Mouse (Mus musculus): Measurements from ENCODE around the gene Sp4. TPM values are rescaled to one million over a fixed set of nuclear protein-coding genes. Genes with fewer than 3 reads are reported as not detected.

Sp4 gene
- polyA plus RNA-seq, 1 experiment from 2014 or later, result 11.1 TPM

DNA sequence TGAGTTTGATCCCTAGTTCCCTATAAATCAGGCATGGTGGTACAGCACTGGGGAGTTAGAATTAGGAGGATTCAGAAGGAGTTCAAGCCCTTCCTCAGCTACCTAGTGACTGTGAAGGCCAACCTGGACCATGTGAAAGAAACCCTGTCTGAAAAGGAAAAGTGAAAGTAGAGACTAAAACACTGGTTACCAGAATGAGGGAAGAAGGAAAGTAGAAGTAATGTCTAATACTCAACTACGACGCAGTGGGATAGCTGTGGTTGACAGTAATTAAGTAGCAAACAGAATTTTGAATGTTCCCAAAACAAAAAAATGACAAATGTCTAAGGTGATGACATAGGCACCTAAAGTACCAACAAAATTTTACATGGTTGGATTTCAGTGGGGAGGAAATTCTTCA lies 5.0 kb downstream of the Sp4 start:
- H3K4me3 ChIP-seq (ENCODE audit: low read depth, low read length), result no peak overlapping the region
- WGBS, result 88% methylated on average over 2 of the region's 2 CpGs
- no peaks in the 10 kb centered on the region for H3K27me3 ChIP-seq (ENCODE audit: control insufficient read depth, insufficient read depth, low read length)
- ATAC-seq (ENCODE audit: insufficient number of reproducible peaks, insufficient read depth, low FRiP score, low read depth), result no peak
- H3K9ac ChIP-seq (replicated peaks; ENCODE audit: low read depth, low read length), result no peak overlapping the region
- no peaks in the 10 kb centered on the region for H3K9me3 ChIP-seq (ENCODE audit: control insufficient read depth, low read depth, low read length)
- H3K36me3 ChIP-seq (ENCODE audit: control insufficient read depth, insufficient read depth, low read length), result no peaks in the 10 kb centered on the region
- H3K4me2 ChIP-seq (replicated peaks; ENCODE audit: low read depth, low read length), result no peak overlapping the region
- H3K4me1 ChIP-seq (ENCODE audit: control insufficient read depth, insufficient read depth, low read length), result peaks cover 14% of the 10 kb centered on the region; the same call in 1 of the 2 replicates
- no peak overlapping the region for H3K27ac ChIP-seq (ENCODE audit: low read length)

DNA sequence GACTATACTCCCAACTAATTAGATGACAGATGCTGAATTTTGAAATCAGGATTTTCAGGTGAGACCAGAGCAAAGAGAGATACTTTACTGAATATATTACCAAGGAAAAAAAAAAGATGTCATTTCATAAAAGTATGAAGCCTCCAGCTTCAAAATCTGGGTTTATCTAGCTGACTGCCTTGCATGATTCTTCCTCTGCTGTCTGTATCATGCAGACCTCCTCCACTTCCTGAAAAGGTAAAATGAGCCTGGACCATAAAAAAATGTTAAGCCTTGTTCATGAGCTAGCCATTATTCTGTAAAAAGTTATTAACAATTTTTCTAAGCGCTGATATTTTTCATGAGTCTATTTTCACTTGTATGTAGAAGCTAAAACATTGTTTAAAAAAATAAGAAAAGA lies 5.4 kb downstream of the Sp4 start:
- Histone ChIP-seq H3K27ac (ENCODE audit: low read length) (no peak overlapping the region), H3K27me3 (ENCODE audit: control insufficient read depth, insufficient read depth, low read length) (no peaks in the 10 kb centered on the region), H3K9ac (replicated peaks; ENCODE audit: low read depth, low read length) (no peak overlapping the region), H3K4me1 (ENCODE audit: control insufficient read depth, insufficient read depth, low read length) (peaks cover 14% of the 10 kb centered on the region; the same call in 1 of the 2 replicates), H3K36me3 (ENCODE audit: control insufficient read depth, insufficient read depth, low read length) (no peaks in the 10 kb centered on the region), H3K4me2 (replicated peaks; ENCODE audit: low read depth, low read length) (no peak overlapping the region), H3K4me3 (ENCODE audit: low read depth, low read length) (no peak overlapping the region), H3K9me3 (ENCODE audit: control insufficient read depth, low read depth, low read length) (no peaks in the 10 kb centered on the region)
- ATAC-seq (ENCODE audit: insufficient number of reproducible peaks, insufficient read depth, low FRiP score, low read depth), result no peak
- 81% methylated on average over 1 of the region's 1 CpGs for WGBS

DNA sequence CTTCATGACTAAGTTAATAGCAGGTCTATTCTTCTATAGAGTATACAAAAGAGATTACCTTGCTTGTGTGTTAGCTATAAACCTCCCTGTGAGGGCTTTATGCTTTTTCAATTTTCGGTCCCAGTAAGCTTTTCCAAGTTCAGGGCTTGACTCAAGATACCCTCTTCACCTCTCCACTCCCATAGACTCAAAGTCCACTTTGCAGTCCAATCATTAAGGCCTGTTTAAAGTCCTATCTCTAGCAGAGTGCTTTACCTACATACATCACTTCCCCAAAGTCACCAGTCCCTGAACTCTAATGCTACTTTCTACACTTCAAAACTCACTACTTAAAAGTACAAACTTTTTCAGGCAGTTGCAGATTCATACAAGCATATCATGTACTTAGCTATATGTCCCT lies 12.3 kb downstream of the Sp4 start:
- H3K9ac ChIP-seq (replicated peaks; ENCODE audit: low read depth, low read length), result no peak overlapping the region
- H3K4me1 ChIP-seq (ENCODE audit: control insufficient read depth, insufficient read depth, low read length), result no peaks in the 10 kb centered on the region
- no peaks in the 10 kb centered on the region for H3K9me3 ChIP-seq (ENCODE audit: control insufficient read depth, low read depth, low read length)
- no peaks in the 10 kb centered on the region for H3K27me3 ChIP-seq (ENCODE audit: control insufficient read depth, insufficient read depth, low read length)
- no peak overlapping the region for H3K4me2 ChIP-seq (replicated peaks; ENCODE audit: low read depth, low read length)
- ATAC-seq (ENCODE audit: insufficient number of reproducible peaks, insufficient read depth, low FRiP score, low read depth), result no peak
- WGBS, result 57% methylated on average over 1 of the region's 1 CpGs
- H3K36me3 ChIP-seq (ENCODE audit: control insufficient read depth, insufficient read depth, low read length), result no peaks in the 10 kb centered on the region
- H3K4me3 ChIP-seq (ENCODE audit: low read depth, low read length), result no peak overlapping the region
- no peak overlapping the region for H3K27ac ChIP-seq (ENCODE audit: low read length)

DNA sequence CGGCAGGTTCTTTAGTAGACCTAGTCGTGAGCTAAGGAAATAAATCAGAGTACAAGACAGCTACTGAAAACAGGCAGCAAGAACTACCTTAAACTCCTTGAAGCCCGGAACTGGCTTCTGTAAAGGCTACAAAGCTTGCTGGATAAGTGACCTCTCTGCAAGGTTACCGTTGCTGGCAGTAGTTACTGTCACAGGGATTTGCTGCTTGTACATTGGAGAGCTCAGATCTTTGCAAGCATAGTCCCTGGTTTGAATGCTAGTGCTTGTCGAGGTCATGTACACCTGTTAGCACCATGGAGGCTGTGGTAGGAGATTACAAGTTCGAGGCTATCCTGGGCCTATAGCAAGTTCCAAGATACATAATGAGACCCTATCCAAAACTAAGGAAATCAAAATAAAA lies 16.1 kb downstream of the Sp4 start:
- Histone ChIP-seq H3K9ac (replicated peaks; ENCODE audit: low read depth, low read length) (no peak overlapping the region), H3K4me2 (replicated peaks; ENCODE audit: low read depth, low read length) (no peak overlapping the region), H3K9me3 (ENCODE audit: control insufficient read depth, low read depth, low read length) (no peaks in the 10 kb centered on the region), H3K4me1 (ENCODE audit: control insufficient read depth, insufficient read depth, low read length) (no peaks in the 10 kb centered on the region), H3K4me3 (ENCODE audit: low read depth, low read length) (no peak overlapping the region), H3K36me3 (ENCODE audit: control insufficient read depth, insufficient read depth, low read length) (no peaks in the 10 kb centered on the region), H3K27me3 (ENCODE audit: control insufficient read depth, insufficient read depth, low read length) (no peaks in the 10 kb centered on the region), H3K27ac (ENCODE audit: low read length) (no peak overlapping the region)
- ATAC-seq (ENCODE audit: insufficient number of reproducible peaks, insufficient read depth, low FRiP score, low read depth), result no peak
- WGBS, result 62% methylated on average over 6 of the region's 6 CpGs

DNA sequence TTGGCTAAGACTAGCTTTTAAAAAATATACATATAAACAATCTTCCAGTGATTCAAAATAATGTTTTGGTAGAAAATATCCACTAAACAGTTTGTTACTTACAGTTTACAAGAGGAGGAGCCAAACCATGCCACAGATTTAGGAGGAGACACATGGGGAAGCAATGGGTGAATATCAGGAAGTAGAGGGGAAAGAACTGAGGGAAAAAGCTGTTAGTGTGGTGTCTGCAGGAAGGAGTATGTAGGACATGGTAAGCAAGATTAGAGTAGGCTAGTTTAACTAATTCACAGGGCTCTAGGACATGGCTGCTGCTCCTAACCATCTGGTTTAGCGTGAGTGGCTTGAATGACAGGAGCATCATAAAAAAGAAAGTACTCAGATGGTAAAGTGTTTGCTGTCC lies 19.3 kb downstream of the Sp4 start:
- no peak overlapping the region for H3K4me2 ChIP-seq (replicated peaks; ENCODE audit: low read depth, low read length)
- H3K27me3 ChIP-seq (ENCODE audit: control insufficient read depth, insufficient read depth, low read length), result no peaks in the 10 kb centered on the region
- H3K36me3 ChIP-seq (ENCODE audit: control insufficient read depth, insufficient read depth, low read length), result no peaks in the 10 kb centered on the region
- H3K9ac ChIP-seq (replicated peaks; ENCODE audit: low read depth, low read length), result no peak overlapping the region
- no peaks in the 10 kb centered on the region for H3K4me1 ChIP-seq (ENCODE audit: control insufficient read depth, insufficient read depth, low read length)
- no peak overlapping the region for H3K27ac ChIP-seq (ENCODE audit: low read length)
- no peak overlapping the region for H3K4me3 ChIP-seq (ENCODE audit: low read depth, low read length)
- H3K9me3 ChIP-seq (ENCODE audit: control insufficient read depth, low read depth, low read length), result no peaks in the 10 kb centered on the region
- ATAC-seq (ENCODE audit: insufficient number of reproducible peaks, insufficient read depth, low FRiP score, low read depth), result no peak
- WGBS, result 77% methylated on average over 1 of the region's 1 CpGs

DNA sequence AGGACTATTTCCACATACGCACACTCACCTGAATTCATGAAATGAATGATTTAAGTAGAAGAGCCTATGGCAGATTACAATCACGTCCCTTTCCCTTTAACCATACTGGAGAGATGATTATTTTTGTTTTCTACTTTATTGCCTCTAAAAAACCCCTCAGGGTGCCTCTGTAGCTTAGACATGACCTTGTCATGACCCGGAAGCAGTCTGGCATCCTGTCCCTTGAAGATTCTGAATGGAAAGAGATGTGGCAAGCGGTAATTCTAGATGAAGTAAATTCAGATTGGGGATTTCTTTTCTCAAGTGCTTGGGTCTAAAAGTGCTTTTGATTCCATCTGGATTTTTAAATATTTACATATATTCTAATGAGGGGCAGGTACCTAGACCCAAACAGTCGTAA lies 24.9 kb downstream of the Sp4 start:
- 85% methylated on average over 5 of the region's 5 CpGs for WGBS
- no peaks in the 10 kb centered on the region for H3K9me3 ChIP-seq (ENCODE audit: control insufficient read depth, low read depth, low read length)
- H3K4me3 ChIP-seq (ENCODE audit: low read depth, low read length), result no peak overlapping the region
- H3K9ac ChIP-seq (replicated peaks; ENCODE audit: low read depth, low read length), result no peak overlapping the region
- no peak overlapping the region for H3K27ac ChIP-seq (ENCODE audit: low read length)
- no peak for ATAC-seq (ENCODE audit: insufficient number of reproducible peaks, insufficient read depth, low FRiP score, low read depth)
- H3K4me2 ChIP-seq (replicated peaks; ENCODE audit: low read depth, low read length), result no peak overlapping the region
- H3K36me3 ChIP-seq (ENCODE audit: control insufficient read depth, insufficient read depth, low read length), result no peaks in the 10 kb centered on the region
- H3K27me3 ChIP-seq (ENCODE audit: control insufficient read depth, insufficient read depth, low read length), result no peaks in the 10 kb centered on the region
- no peaks in the 10 kb centered on the region for H3K4me1 ChIP-seq (ENCODE audit: control insufficient read depth, insufficient read depth, low read length)

DNA sequence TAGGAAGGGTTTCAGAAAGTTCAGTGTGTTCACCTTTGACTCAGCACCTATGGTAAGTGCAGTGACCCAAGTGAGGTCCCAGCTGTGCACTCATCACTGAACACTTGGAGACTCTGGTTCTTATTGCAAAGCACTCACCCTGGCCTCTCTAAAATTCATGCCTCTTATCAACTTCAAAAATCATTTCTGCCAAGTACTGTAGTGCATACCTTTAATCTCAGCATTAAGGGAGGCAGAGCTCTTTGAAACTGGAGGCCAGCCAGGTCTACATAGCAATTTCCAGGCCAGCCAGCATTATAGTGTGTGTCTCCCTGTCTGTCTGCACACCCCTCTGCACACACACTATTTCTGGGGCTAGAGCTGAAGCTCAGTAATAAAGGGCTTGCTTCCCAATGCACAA lies 36.3 kb downstream of the Sp4 start:
- Histone ChIP-seq H3K4me2 (replicated peaks; ENCODE audit: low read depth, low read length) (no peak overlapping the region), H3K9ac (replicated peaks; ENCODE audit: low read depth, low read length) (no peak overlapping the region), H3K4me3 (ENCODE audit: low read depth, low read length) (no peak overlapping the region), H3K27ac (ENCODE audit: low read length) (no peak overlapping the region), H3K9me3 (ENCODE audit: control insufficient read depth, low read depth, low read length) (no peaks in the 10 kb centered on the region), H3K27me3 (ENCODE audit: control insufficient read depth, insufficient read depth, low read length) (no peaks in the 10 kb centered on the region), H3K36me3 (ENCODE audit: control insufficient read depth, insufficient read depth, low read length) (no peaks in the 10 kb centered on the region), H3K4me1 (ENCODE audit: control insufficient read depth, insufficient read depth, low read length) (no peaks in the 10 kb centered on the region)
- ATAC-seq (ENCODE audit: insufficient number of reproducible peaks, insufficient read depth, low FRiP score, low read depth), result no peak

DNA sequence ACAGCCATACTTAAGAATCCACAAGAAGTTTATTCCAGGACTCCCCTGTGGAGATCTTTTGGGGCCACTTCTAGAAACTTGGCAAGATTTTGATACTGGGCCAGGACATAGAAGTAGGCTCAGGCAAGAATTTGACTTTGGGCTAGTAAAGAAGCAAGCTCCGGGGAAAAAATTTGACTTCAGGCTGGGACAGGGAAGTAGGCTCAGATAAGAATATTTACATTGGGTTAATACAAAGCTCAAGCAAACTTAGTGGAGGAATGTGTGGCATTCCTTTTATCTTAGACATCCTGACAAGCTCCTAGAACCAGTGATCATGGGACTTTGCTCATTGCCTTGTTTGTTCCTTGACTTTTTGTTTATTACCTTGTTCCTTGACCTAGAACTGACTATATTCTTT lies 37.4 kb downstream of the Sp4 start:
- no peaks in the 10 kb centered on the region for H3K27me3 ChIP-seq (ENCODE audit: control insufficient read depth, insufficient read depth, low read length)
- H3K4me2 ChIP-seq (replicated peaks; ENCODE audit: low read depth, low read length), result no peak overlapping the region
- H3K36me3 ChIP-seq (ENCODE audit: control insufficient read depth, insufficient read depth, low read length), result no peaks in the 10 kb centered on the region
- no peaks in the 10 kb centered on the region for H3K9me3 ChIP-seq (ENCODE audit: control insufficient read depth, low read depth, low read length)
- no peaks in the 10 kb centered on the region for H3K4me1 ChIP-seq (ENCODE audit: control insufficient read depth, insufficient read depth, low read length)
- H3K9ac ChIP-seq (replicated peaks; ENCODE audit: low read depth, low read length), result no peak overlapping the region
- H3K27ac ChIP-seq (ENCODE audit: low read length), result no peak overlapping the region
- WGBS, result 18% methylated on average over 1 of the region's 1 CpGs
- no peak overlapping the region for H3K4me3 ChIP-seq (ENCODE audit: low read depth, low read length)
- no peak for ATAC-seq (ENCODE audit: insufficient number of reproducible peaks, insufficient read depth, low FRiP score, low read depth)

DNA sequence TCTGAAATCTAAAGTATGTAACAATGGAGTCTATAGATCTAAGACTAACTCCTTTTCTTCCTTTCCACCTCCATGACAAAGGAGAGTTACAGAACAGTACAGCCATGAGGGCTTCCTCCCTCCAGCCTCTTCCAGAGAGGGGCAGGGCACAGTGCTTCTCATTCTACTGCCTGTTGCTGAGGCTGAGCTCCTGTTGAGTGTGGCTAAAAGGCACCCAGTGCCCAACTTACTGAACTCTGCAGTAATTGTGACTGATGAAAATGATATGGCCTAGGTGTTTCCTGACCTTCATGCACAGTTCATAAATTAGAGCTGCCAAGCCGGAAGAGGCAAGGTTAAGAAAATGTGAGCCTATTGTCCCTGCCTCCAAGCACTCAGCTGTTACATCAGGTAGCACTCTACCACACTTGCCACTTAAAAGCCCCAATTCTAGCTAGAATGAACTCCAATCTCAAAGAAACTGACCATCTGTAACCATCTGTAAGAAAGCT lies 45.9 kb downstream of the Sp4 start:
- Histone ChIP-seq H3K4me1 (ENCODE audit: control insufficient read depth, insufficient read depth, low read length) (no peaks in the 10 kb centered on the region), H3K4me3 (ENCODE audit: low read depth, low read length) (no peak overlapping the region), H3K27ac (ENCODE audit: low read length) (no peak overlapping the region), H3K36me3 (ENCODE audit: control insufficient read depth, insufficient read depth, low read length) (0 out of 2 replicates have a peak, but pooled peaks cover 3% of the 10 kb centered on the region), H3K9me3 (ENCODE audit: control insufficient read depth, low read depth, low read length) (no peaks in the 10 kb centered on the region), H3K9ac (replicated peaks; ENCODE audit: low read depth, low read length) (no peak overlapping the region), H3K27me3 (ENCODE audit: control insufficient read depth, insufficient read depth, low read length) (no peaks in the 10 kb centered on the region), H3K4me2 (replicated peaks; ENCODE audit: low read depth, low read length) (no peak overlapping the region)
- no peak for ATAC-seq (ENCODE audit: insufficient number of reproducible peaks, insufficient read depth, low FRiP score, low read depth)
- 46% methylated on average over 1 of the region's 1 CpGs for WGBS

Data from stomach, embryonic 14.5 days (tissue).